Mouse (Mus musculus) layer of hippocampus, adult 18-20 months (tissue): ENCODE data around the gene Olfr286. TPM values are rescaled to one million over a fixed set of nuclear protein-coding genes. Genes with fewer than 3 reads are reported as not detected.

Source experiments
- total RNA-seq, 2 experiments: library from RNA; stranded (reverse); gene quantifications; 2 replicates each; pipeline ENCODE4 v1.2.3; 2021

The Olfr286 gene
- total RNA-seq, 2 experiments from 2014 or later, result not detected

Other genes starting within 250 kb of the Olfr286 start
- gene Col2a1, start 229.8 kb downstream of the Olfr286 start, total RNA-seq, result 1 to 10 TPM; 1.3 to 1.6 TPM
- 100 to 1,000 TPM; 370 to 384 TPM for gene Pfkm, start 141.9 kb downstream of the Olfr286 start, total RNA-seq
- 10 to 100 TPM; 12.4 to 13.2 TPM for gene Senp1, start 140.7 kb downstream of the Olfr286 start, total RNA-seq
- gene Asb8, start 68.8 kb downstream of the Olfr286 start, total RNA-seq, result 10 to 100 TPM; 53.7 to 54.8 TPM
- gene Ccdc184, start 67.3 kb downstream of the Olfr286 start, total RNA-seq, result 10 to 100 TPM; 11.7 to 12.7 TPM
- under 1 TPM in 1 of 2 experiments, not detected in 1; 0.68 TPM for gene Olfr288, start 38.9 kb downstream of the Olfr286 start, total RNA-seq
- under 1 TPM in 1 of 2 experiments, not detected in 1; 0.25 TPM for gene Gm44579, start 13.5 kb downstream of the Olfr286 start, total RNA-seq
- gene Olfr287, start 13.4 kb downstream of the Olfr286 start, total RNA-seq, result 1 to 10 TPM; 4.4 to 5.1 TPM
- not detected for gene H1fnt, start 22.8 kb upstream of the Olfr286 start, total RNA-seq
- gene Zfp641, start 61.7 kb upstream of the Olfr286 start, total RNA-seq, result 1 to 10 TPM; 6.3 to 6.5 TPM
- not detected for gene Olfr285, start 82.9 kb upstream of the Olfr286 start, total RNA-seq
- gene Olfr284, start 106.5 kb upstream of the Olfr286 start, total RNA-seq, result not detected
- gene Olfr283, start 146.5 kb upstream of the Olfr286 start, total RNA-seq, result not detected
- gene Olfr282, start 196.8 kb upstream of the Olfr286 start, total RNA-seq, result not detected
- not detected for gene Olfr281, start 218.1 kb upstream of the Olfr286 start, total RNA-seq
- gene OR5BS1P, start 235.4 kb upstream of the Olfr286 start, total RNA-seq, result not detected
- not detected for gene Lalba, start 248.3 kb upstream of the Olfr286 start, total RNA-seq